Mouse (Mus musculus) stomach, embryonic 16.5 days (tissue): ENCODE data around the gene Gpc5. TPM values are rescaled to one million over a fixed set of nuclear protein-coding genes. Genes with fewer than 3 reads are reported as not detected.

ENCODE experiments used
- ATAC-seq: fragments of 200-750 bp; cut with Nextera tagmentation; 2 replicates; pipeline ENCODE4 v1.8.0; 2017; ENCODE audit warnings: moderate number of reproducible peaks, moderate TSS enrichment; ENCODE audit not compliant: insufficient read depth, low FRiP score
- H3K27ac ChIP-seq: fragments of 300-500 bp; sonication (generic); 2 replicates; pipeline ENCODE4 v1.5.1; 2014; ENCODE audit warnings: low read length
- H3K27me3 ChIP-seq: fragments of 300-500 bp; sonication (generic); 2 replicates; pipeline ENCODE4 v1.6.1; 2014; ENCODE audit warnings: low read length, control low read depth, mixed read lengths; ENCODE audit not compliant: control insufficient read depth, insufficient read depth
- H3K36me3 ChIP-seq: fragments of 300-500 bp; sonication (generic); 2 replicates; pipeline ENCODE4 v1.6.1; 2014; ENCODE audit warnings: low read length; ENCODE audit not compliant: control insufficient read depth, insufficient read depth
- H3K4me1 ChIP-seq: fragments of 300-500 bp; sonication (generic); 2 replicates; pipeline ENCODE4 v1.6.1; 2014; ENCODE audit warnings: low read length, control low read depth, mixed read lengths; ENCODE audit not compliant: control insufficient read depth, insufficient read depth
- H3K4me2 ChIP-seq: fragments of 300-500 bp; sonication (generic); 2 replicates; pipeline ENCODE4 v1.6.1; 2014; ENCODE audit warnings: low read depth, low read length, mixed read lengths
- H3K4me3 ChIP-seq: fragments of 300-500 bp; sonication (generic); replicated peaks from 2 replicates; pipeline ENCODE4 v1.5.1; 2014; ENCODE audit warnings: mild to moderate bottlenecking, low read length
- H3K9ac ChIP-seq: fragments of 300-500 bp; sonication (generic); 2 replicates; pipeline ENCODE4 v1.6.1; 2014; ENCODE audit warnings: low read length
- H3K9me3 ChIP-seq: fragments of 300-500 bp; sonication (generic); replicated peaks from 2 replicates; pipeline ENCODE4 v1.6.1; 2016; ENCODE audit warnings: low read length, control low read depth; ENCODE audit not compliant: control insufficient read depth
- WGBS: fragments of 180-500 bp; shearing (Covaris S2); extraction: QIAGEN DNeasy Blood & Tissue Kit; methylation state at CpG from one replicate; pipeline ENCODE4 v1.1.7; 2014; 5-methylcytosine and 5-hydroxymethylcytosine counted together
- polyA plus RNA-seq: library from polyadenylated mRNA; unstranded; fragments of >200 nt; fragmentation: Nextera tagmentation; extraction: Ambion mirVana; gene quantifications from 2 replicates; pipeline ENCODE4 v1.2.1, GENCODE M21; 2015

The Gpc5 gene
- polyA plus RNA-seq: 0.10 and 0.19 TPM in 2 replicates

DNA sequence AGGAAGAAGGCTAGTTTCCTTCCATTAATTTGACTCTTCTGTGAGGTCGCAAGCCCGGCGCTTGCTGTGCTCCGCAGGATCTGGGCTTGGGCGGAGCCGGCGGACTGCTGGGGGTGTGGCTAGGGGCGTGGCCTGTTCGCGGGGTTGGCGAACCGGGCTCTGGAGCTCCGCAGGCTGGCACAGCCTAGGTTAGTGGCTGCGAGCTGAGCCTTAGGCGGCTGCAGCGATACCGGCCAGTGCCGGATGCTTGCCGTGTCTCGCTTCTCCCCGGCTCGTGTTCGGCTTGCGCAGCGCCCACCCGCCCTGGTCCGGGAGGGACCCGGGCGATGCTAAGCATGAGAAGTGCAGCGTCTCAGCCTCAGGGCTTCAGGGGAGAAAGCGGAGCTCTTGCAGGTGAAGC lies at the start of gene Gpc5:
TSS of gene Gpc5 (plus strand) at position 135 of the 400 bp plus-strand sequence.
- Histone ChIP-seq H3K4me2 (peak within 1 kb of the TSS; percentile 95), H3K4me1 (peaks cover 4% of the 10 kb centered on the region; the same call in 1 of the 2 replicates), H3K27ac (no peak within 1 kb of the TSS), H3K4me3 (peak within 1 kb of the TSS; percentile 69), H3K9ac (peak within 1 kb of the TSS; percentile 61), H3K27me3 (peaks cover 21% of the 10 kb centered on the region), H3K36me3 (no peaks in the 10 kb centered on the region), H3K9me3 (no peaks in the 10 kb centered on the region)
- peak; percentile 99 for ATAC-seq
- WGBS: 0% methylated on average over 31 of the region's 31 CpGs

- H3K27me3 ChIP-seq: peaks cover 2% of the 10 kb centered on the region; the same call in 1 of the 2 replicates
- 0% methylated on average over 4 of the region's 4 CpGs for WGBS
- H3K9me3 ChIP-seq: no peaks in the 10 kb centered on the region
- H3K36me3 ChIP-seq: peaks cover 19% of the 10 kb centered on the region
- no peak for ATAC-seq
- H3K4me2 ChIP-seq: peak overlapping the region; percentile 70
- H3K27ac ChIP-seq: 0 out of 2 replicates have a peak overlapping the region, but pooled peaks have one; percentile 52
- peak overlapping the region; percentile 99 for H3K9ac ChIP-seq
- peaks cover 11% of the 10 kb centered on the region for H3K4me1 ChIP-seq
- peak overlapping the region; percentile 80 for H3K4me3 ChIP-seq
These were observed 49.4 kb upstream of the Gpc5 start for GRCm38 (mm10) chr14:115042660-115043059.

- no peak for ATAC-seq
- no peak overlapping the region for H3K4me2 ChIP-seq
- H3K27me3 ChIP-seq: no peaks in the 10 kb centered on the region
- no peak overlapping the region for H3K9ac ChIP-seq
- 78% methylated on average over 5 of the region's 5 CpGs for WGBS
- H3K36me3 ChIP-seq: peaks cover 19% of the 10 kb centered on the region
- H3K27ac ChIP-seq: no peak overlapping the region
- H3K4me1 ChIP-seq: peaks cover 11% of the 10 kb centered on the region
- H3K9me3 ChIP-seq: no peaks in the 10 kb centered on the region
- no peak overlapping the region for H3K4me3 ChIP-seq
These were observed 48.0 kb upstream of the Gpc5 start for GRCm38 (mm10) chr14:115044016-115044415.

DNA sequence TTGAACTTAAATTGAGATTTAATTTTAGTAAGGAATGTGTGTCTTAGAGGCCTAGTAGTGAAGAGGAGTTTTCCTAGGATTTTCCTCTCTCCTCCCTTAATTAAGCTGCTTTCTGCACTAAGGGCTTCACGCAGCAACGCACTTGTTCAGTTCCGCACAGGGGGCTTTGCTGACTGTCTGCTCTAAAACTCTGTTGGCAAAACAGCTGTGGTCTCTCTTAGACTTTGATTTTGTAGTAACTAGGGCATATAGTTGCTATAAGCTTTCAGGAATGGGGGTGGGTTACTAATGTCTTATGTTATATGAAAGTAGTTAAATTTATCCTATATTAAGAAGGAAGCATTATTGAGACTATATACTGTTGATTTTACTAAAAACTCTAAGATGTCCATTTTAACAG lies 46.3 kb upstream of the Gpc5 start:
- H3K4me3 ChIP-seq: no peak overlapping the region
- H3K27ac ChIP-seq: no peak overlapping the region
- no peak overlapping the region for H3K4me2 ChIP-seq
- no peaks in the 10 kb centered on the region for H3K9me3 ChIP-seq
- H3K27me3 ChIP-seq: no peaks in the 10 kb centered on the region
- no peak overlapping the region for H3K9ac ChIP-seq
- no peak for ATAC-seq
- peaks cover 11% of the 10 kb centered on the region for H3K4me1 ChIP-seq
- peaks cover 19% of the 10 kb centered on the region for H3K36me3 ChIP-seq
- WGBS: 87% methylated on average over 3 of the region's 3 CpGs

- no peak overlapping the region for H3K9ac ChIP-seq
- no peaks in the 10 kb centered on the region for H3K9me3 ChIP-seq
- no peak overlapping the region for H3K4me3 ChIP-seq
- H3K27me3 ChIP-seq: no peaks in the 10 kb centered on the region
- WGBS: 85% methylated on average over 3 of the region's 3 CpGs
- no peak for ATAC-seq
- no peak overlapping the region for H3K27ac ChIP-seq
- H3K4me2 ChIP-seq: no peak overlapping the region
- peaks cover 11% of the 10 kb centered on the region for H3K4me1 ChIP-seq
- H3K36me3 ChIP-seq: peaks cover 19% of the 10 kb centered on the region
These were observed 44.7 kb upstream of the Gpc5 start for GRCm38 (mm10) chr14:115047316-115047715.

DNA sequence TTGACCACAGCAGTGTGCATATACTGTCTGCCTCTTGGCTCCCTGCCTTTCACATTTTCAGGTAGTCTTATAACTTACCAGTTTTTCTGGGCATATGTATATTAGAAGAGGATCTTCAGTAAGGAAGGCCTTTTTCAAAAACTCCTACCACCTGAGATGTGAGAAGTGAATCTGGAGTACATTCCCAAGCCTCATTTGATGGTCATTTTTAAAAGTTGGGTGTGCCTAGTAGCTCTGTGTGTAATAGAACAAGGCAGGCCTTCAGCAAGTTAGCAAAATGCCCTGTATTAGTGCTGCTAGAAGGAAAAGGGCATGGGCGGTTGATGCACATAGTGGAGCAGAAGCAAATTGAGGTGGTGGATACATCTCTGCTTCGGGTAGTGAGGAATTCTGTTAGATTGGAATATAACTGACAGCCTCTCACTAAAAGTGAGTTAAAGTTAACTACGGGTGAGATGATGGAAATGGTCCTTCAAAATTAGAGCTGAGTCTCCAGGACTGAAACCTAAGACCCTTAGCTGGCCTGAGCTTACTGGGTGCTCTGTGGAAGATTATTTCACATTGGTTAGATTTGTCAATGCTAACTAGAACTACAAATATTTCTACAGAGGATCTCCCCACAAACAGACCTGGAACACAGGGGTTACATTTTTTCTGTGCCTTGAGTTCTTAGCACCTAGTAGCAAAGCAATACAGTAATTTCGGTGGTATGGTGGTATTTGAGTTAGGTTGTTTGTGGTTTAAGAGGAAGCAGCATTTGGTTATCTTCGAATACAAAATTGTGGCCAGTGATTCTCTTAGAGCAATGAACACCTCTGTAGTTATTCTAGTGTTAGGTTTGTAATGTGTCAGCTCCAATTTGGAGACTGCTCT lies 43.8 kb upstream of the Gpc5 start:
- WGBS: 66% methylated on average over 5 of the region's 5 CpGs
- ATAC-seq: no peak
- Histone ChIP-seq H3K9ac (no peak overlapping the region), H3K4me3 (no peak overlapping the region), H3K36me3 (peaks cover 19% of the 10 kb centered on the region), H3K4me2 (no peak overlapping the region), H3K9me3 (no peaks in the 10 kb centered on the region), H3K27me3 (no peaks in the 10 kb centered on the region), H3K4me1 (peaks cover 7% of the 10 kb centered on the region), H3K27ac (no peak overlapping the region)

GRCm38 (mm10) chr14:115048863-115049566 lies 43.0 kb upstream of the Gpc5 start:
- Histone ChIP-seq H3K4me2 (no peak overlapping the region), H3K9ac (no peak overlapping the region), H3K4me1 (no peaks in the 10 kb centered on the region), H3K36me3 (peaks cover 17% of the 10 kb centered on the region), H3K27ac (no peak overlapping the region), H3K27me3 (no peaks in the 10 kb centered on the region), H3K9me3 (no peaks in the 10 kb centered on the region), H3K4me3 (no peak overlapping the region)
- ATAC-seq: no peak
- WGBS: 30% methylated on average over 5 of the region's 5 CpGs

DNA sequence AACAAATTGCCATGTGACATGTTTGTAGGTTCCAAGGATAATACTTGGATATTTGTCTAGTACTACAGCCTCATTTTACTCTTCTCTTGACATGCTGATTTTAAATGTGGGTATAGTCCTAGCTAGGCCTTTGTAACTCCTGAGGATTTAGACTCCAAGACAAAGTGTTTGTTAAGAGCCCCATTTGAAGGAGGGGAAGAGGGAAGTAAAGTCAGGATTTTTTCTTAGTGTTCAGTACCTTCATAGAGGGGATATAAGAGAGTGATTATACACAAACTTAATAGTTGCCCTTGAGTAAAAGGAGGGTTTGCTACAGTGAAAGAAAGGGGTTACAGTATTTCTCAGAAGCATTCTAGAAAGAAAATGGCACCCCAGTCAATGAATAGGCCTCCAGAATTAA lies 42.2 kb upstream of the Gpc5 start:
- no peak for ATAC-seq
- Histone ChIP-seq H3K27ac (no peak overlapping the region), H3K4me1 (no peaks in the 10 kb centered on the region), H3K4me2 (no peak overlapping the region), H3K9me3 (no peaks in the 10 kb centered on the region), H3K27me3 (no peaks in the 10 kb centered on the region), H3K9ac (no peak overlapping the region), H3K4me3 (no peak overlapping the region), H3K36me3 (peaks cover 17% of the 10 kb centered on the region)

DNA sequence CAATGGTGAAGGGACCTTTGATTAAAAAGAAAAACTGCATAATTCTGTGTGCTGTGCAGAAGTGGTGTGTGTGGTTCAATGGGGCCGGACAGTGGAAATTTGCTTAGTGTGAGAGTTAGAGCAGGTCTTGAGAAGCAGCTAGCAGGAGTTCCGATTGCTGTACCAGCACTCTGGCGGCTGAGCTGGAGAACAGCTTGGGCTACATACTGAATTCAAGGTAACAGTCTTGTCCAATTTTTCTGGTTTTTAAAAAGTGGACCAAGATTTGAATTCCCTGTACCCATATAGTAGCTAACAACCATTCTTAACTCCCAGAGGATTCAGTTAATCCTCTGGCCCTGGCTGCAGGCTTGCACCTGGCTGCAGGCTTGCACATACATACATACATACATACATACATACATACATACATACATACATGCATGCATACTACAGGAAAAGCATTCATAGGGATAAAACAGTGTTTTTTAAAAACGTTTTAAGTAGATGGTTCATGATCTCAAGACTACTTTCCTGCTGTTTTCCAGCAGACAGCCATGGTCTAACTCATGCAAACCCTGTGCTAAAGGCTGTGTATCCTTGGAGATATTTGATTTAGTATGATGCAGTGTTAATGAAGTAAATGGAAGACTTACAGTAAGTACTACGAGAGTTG lies 40.8 kb upstream of the Gpc5 start:
- peaks cover 9% of the 10 kb centered on the region for H3K36me3 ChIP-seq
- H3K27me3 ChIP-seq: no peaks in the 10 kb centered on the region
- no peak overlapping the region for H3K4me3 ChIP-seq
- WGBS: 77% methylated on average over 5 of the region's 5 CpGs
- H3K4me2 ChIP-seq: no peak overlapping the region
- H3K4me1 ChIP-seq: no peaks in the 10 kb centered on the region
- H3K27ac ChIP-seq: no peak overlapping the region
- H3K9ac ChIP-seq: no peak overlapping the region
- ATAC-seq: no peak
- H3K9me3 ChIP-seq: no peaks in the 10 kb centered on the region
